Mouse (Mus musculus): ENCODE measurements around the gene Dusp9. TPM values are rescaled to one million over a fixed set of nuclear protein-coding genes. Genes with fewer than 3 reads are reported as not detected.

Gene Dusp9
- total RNA-seq, 2 experiments from 2014 or later: 0.13 TPM; not detected in 1

GRCm38 (mm10) chrX:73660284-73660665 is 21.1 kb downstream of the Dusp9 start:
- ATAC-seq (ENCODE audit: poor library complexity, severe bottlenecking): no peak

GRCm38 (mm10) chrX:73663143-73663542 is 23.9 kb downstream of the Dusp9 start:
- ATAC-seq (ENCODE audit: poor library complexity, severe bottlenecking): no peak

GRCm38 (mm10) chrX:73672031-73672431 is 32.8 kb downstream of the Dusp9 start:
- peak; percentile 80 for ATAC-seq (ENCODE audit: poor library complexity, severe bottlenecking)

GRCm38 (mm10) chrX:73672879-73673618 is 33.8 kb downstream of the Dusp9 start, which contains the start of gene Slc6a8:
Gene Slc6a8 (plus strand): TSS chrX:73673150.
- no peak for ATAC-seq (ENCODE audit: poor library complexity, severe bottlenecking)

- ATAC-seq (ENCODE audit: poor library complexity, severe bottlenecking): no peak
Measured at GRCm38 (mm10) chrX:73673619-73673967, 34.4 kb downstream of the Dusp9 start.

GRCm38 (mm10) chrX:73673968-73674661 is 34.9 kb downstream of the Dusp9 start:
- ATAC-seq (ENCODE audit: poor library complexity, severe bottlenecking): no peak

GRCm38 (mm10) chrX:73675231-73675630 is 36.0 kb downstream of the Dusp9 start:
- ATAC-seq (ENCODE audit: poor library complexity, severe bottlenecking): no peak

GRCm38 (mm10) chrX:73676668-73677067 is 37.4 kb downstream of the Dusp9 start:
- ATAC-seq (ENCODE audit: poor library complexity, severe bottlenecking): no peak

GRCm38 (mm10) chrX:73684156-73684555 is 44.9 kb downstream of the Dusp9 start:
- ATAC-seq (ENCODE audit: poor library complexity, severe bottlenecking): no peak

- no peak for ATAC-seq (ENCODE audit: poor library complexity, severe bottlenecking)
Measured at GRCm38 (mm10) chrX:73684978-73685377, 45.8 kb downstream of the Dusp9 start.

- ATAC-seq (ENCODE audit: poor library complexity, severe bottlenecking): no peak
Measured at GRCm38 (mm10) chrX:73685629-73686028, 46.4 kb downstream of the Dusp9 start.

- peak; percentile 88 for ATAC-seq (ENCODE audit: poor library complexity, severe bottlenecking)
Measured at GRCm38 (mm10) chrX:73690917-73691629, 51.9 kb downstream of the Dusp9 start.

Other genes with a start within 250 kb of the Dusp9 start
- not detected in 2 replicates for gene Gm18336, start 240.7 kb upstream of the Dusp9 start, total RNA-seq (2015)
- not detected in 2 replicates for gene Gm18336, start 240.7 kb upstream of the Dusp9 start, total RNA-seq (2017)
- not detected in 2 replicates for gene Zfp92, start 228.3 kb upstream of the Dusp9 start, total RNA-seq (2015)
- gene Zfp92, start 228.3 kb upstream of the Dusp9 start, total RNA-seq (2017): not detected in 2 replicates
- gene Trex2, start 204.1 kb upstream of the Dusp9 start, total RNA-seq (2015): not detected in 2 replicates
- not detected in 2 replicates for gene Trex2, start 204.1 kb upstream of the Dusp9 start, total RNA-seq (2017)
- 15.7 and 19.7 TPM in 2 replicates for gene Haus7, start 180.4 kb upstream of the Dusp9 start, total RNA-seq (2015)
- 21.9 and 24.8 TPM in 2 replicates for gene Haus7, start 180.4 kb upstream of the Dusp9 start, total RNA-seq (2017)
- 3.0 and 7.7 TPM in 2 replicates for gene Bgn, start 155.8 kb upstream of the Dusp9 start, total RNA-seq (2015)
- 0.45 and 0.48 TPM in 2 replicates for gene Bgn, start 155.8 kb upstream of the Dusp9 start, total RNA-seq (2017)
- gene Atp2b3, start 136.3 kb upstream of the Dusp9 start, total RNA-seq (2015): not detected in 2 replicates
- not detected in 2 replicates for gene Atp2b3, start 136.3 kb upstream of the Dusp9 start, total RNA-seq (2017)
- gene Pnck, start 20.7 kb downstream of the Dusp9 start, total RNA-seq (2015): 0.59 TPM in 1 of 2 replicates, not detected in the other
- gene Pnck, start 20.7 kb downstream of the Dusp9 start, total RNA-seq (2017): not detected in 2 replicates
- not detected in 2 replicates for gene Slc6a8, start 33.7 kb downstream of the Dusp9 start, total RNA-seq (2015)
- 1.1 TPM in 1 of 2 replicates, not detected in the other for gene Slc6a8, start 33.7 kb downstream of the Dusp9 start, total RNA-seq (2017)
- gene Bcap31, start 76.8 kb downstream of the Dusp9 start, total RNA-seq (2015): 211 and 214 TPM in 2 replicates
- gene Bcap31, start 76.8 kb downstream of the Dusp9 start, total RNA-seq (2017): 157 and 173 TPM in 2 replicates
- 80.0 and 82.4 TPM in 2 replicates for gene Abcd1, start 77.2 kb downstream of the Dusp9 start, total RNA-seq (2015)
- gene Abcd1, start 77.2 kb downstream of the Dusp9 start, total RNA-seq (2017): 32.7 and 35.7 TPM in 2 replicates
- 0.14 TPM in 1 of 2 replicates, not detected in the other for gene Plxnb3, start 117.7 kb downstream of the Dusp9 start, total RNA-seq (2015)
- gene Plxnb3, start 117.7 kb downstream of the Dusp9 start, total RNA-seq (2017): 0.04 and 0.29 TPM in 2 replicates
- not detected in 2 replicates for gene Srpk3, start 135.0 kb downstream of the Dusp9 start, total RNA-seq (2015)
- gene Srpk3, start 135.0 kb downstream of the Dusp9 start, total RNA-seq (2017): 0.45 TPM in 1 of 2 replicates, not detected in the other
- gene Idh3g, start 147.5 kb downstream of the Dusp9 start, total RNA-seq (2015): 277 and 286 TPM in 2 replicates
- 154 and 172 TPM in 2 replicates for gene Idh3g, start 147.5 kb downstream of the Dusp9 start, total RNA-seq (2017)
- 250 and 261 TPM in 2 replicates for gene Ssr4, start 147.6 kb downstream of the Dusp9 start, total RNA-seq (2015)
- 127 and 142 TPM in 2 replicates for gene Ssr4, start 147.6 kb downstream of the Dusp9 start, total RNA-seq (2017)
- 1.5 and 1.7 TPM in 2 replicates for gene Pdzd4, start 185.6 kb downstream of the Dusp9 start, total RNA-seq (2015)
- gene Pdzd4, start 185.6 kb downstream of the Dusp9 start, total RNA-seq (2017): 5.1 and 5.8 TPM in 2 replicates